Mouse (Mus musculus): Measurements from ENCODE around the gene Fam131b. TPM values are rescaled to one million over a fixed set of nuclear protein-coding genes. Genes with fewer than 3 reads are reported as not detected.

Gene Fam131b
- total RNA-seq, 1 experiment from 2014 or later, result not detected

GRCm38 (mm10) chr6:42357901-42358300 lies 33.5 kb upstream of the Fam131b start:
- no peak for ATAC-seq (ENCODE audit: extremely low read depth, insufficient number of reproducible peaks, low FRiP score, poor library complexity, severe bottlenecking)

- no peak for ATAC-seq (ENCODE audit: extremely low read depth, insufficient number of reproducible peaks, low FRiP score, poor library complexity, severe bottlenecking)
Observed at GRCm38 (mm10) chr6:42356913-42357312, 32.5 kb upstream of the Fam131b start.

- ATAC-seq (ENCODE audit: extremely low read depth, insufficient number of reproducible peaks, low FRiP score, poor library complexity, severe bottlenecking), result no peak
Observed at GRCm38 (mm10) chr6:42355794-42356600, 31.6 kb upstream of the Fam131b start.

GRCm38 (mm10) chr6:42355366-42355765 lies 30.9 kb upstream of the Fam131b start:
- no peak for ATAC-seq (ENCODE audit: extremely low read depth, insufficient number of reproducible peaks, low FRiP score, poor library complexity, severe bottlenecking)

GRCm38 (mm10) chr6:42354076-42355019 lies 29.9 kb upstream of the Fam131b start:
- ATAC-seq (ENCODE audit: extremely low read depth, insufficient number of reproducible peaks, low FRiP score, poor library complexity, severe bottlenecking), result no peak

- ATAC-seq (ENCODE audit: extremely low read depth, insufficient number of reproducible peaks, low FRiP score, poor library complexity, severe bottlenecking), result peak; percentile 57
Observed at GRCm38 (mm10) chr6:42353180-42353579, 28.7 kb upstream of the Fam131b start.

- no peak for ATAC-seq (ENCODE audit: extremely low read depth, insufficient number of reproducible peaks, low FRiP score, poor library complexity, severe bottlenecking)
Observed at GRCm38 (mm10) chr6:42352486-42352846, 28.0 kb upstream of the Fam131b start.

GRCm38 (mm10) chr6:42351776-42352485 lies 27.5 kb upstream of the Fam131b start:
- peak; percentile 9; the same call in 1 of the 2 replicates for ATAC-seq (ENCODE audit: extremely low read depth, insufficient number of reproducible peaks, low FRiP score, poor library complexity, severe bottlenecking)

- ATAC-seq (ENCODE audit: extremely low read depth, insufficient number of reproducible peaks, low FRiP score, poor library complexity, severe bottlenecking), result no peak
Observed at GRCm38 (mm10) chr6:42350968-42351775, 26.7 kb upstream of the Fam131b start.

- ATAC-seq (ENCODE audit: extremely low read depth, insufficient number of reproducible peaks, low FRiP score, poor library complexity, severe bottlenecking), result no peak
Observed at GRCm38 (mm10) chr6:42350021-42350967, 25.9 kb upstream of the Fam131b start.

GRCm38 (mm10) chr6:42349426-42350020 lies 25.1 kb upstream of the Fam131b start, which contains the start of gene Zyx:
Zyx (plus strand) TSS chr6:42349630.
- peak; percentile 65 for ATAC-seq (ENCODE audit: extremely low read depth, insufficient number of reproducible peaks, low FRiP score, poor library complexity, severe bottlenecking)

GRCm38 (mm10) chr6:42349006-42349425 lies 24.6 kb upstream of the Fam131b start:
- ATAC-seq (ENCODE audit: extremely low read depth, insufficient number of reproducible peaks, low FRiP score, poor library complexity, severe bottlenecking), result peak; percentile 21; the same call in 1 of the 2 replicates

GRCm38 (mm10) chr6:42348281-42349005 lies 24.0 kb upstream of the Fam131b start:
- no peak for ATAC-seq (ENCODE audit: extremely low read depth, insufficient number of reproducible peaks, low FRiP score, poor library complexity, severe bottlenecking)

- no peak for ATAC-seq (ENCODE audit: extremely low read depth, insufficient number of reproducible peaks, low FRiP score, poor library complexity, severe bottlenecking)
Observed at GRCm38 (mm10) chr6:42344255-42344654, 19.8 kb upstream of the Fam131b start.

- peak; percentile 75 for ATAC-seq (ENCODE audit: extremely low read depth, insufficient number of reproducible peaks, low FRiP score, poor library complexity, severe bottlenecking)
Observed at GRCm38 (mm10) chr6:42343361-42344120, 19.1 kb upstream of the Fam131b start.

GRCm38 (mm10) chr6:42342171-42342570 lies 17.7 kb upstream of the Fam131b start:
- ATAC-seq (ENCODE audit: extremely low read depth, insufficient number of reproducible peaks, low FRiP score, poor library complexity, severe bottlenecking), result no peak

Measured in neutrophil, adult 5-6 weeks (primary cell).